Mouse (Mus musculus): Measurements from ENCODE around the gene Wdr91.

- TF ChIP-seq CTCF (IDR thresholded peaks at IDR 0.05) (peak; percentile 50), EP300 (IDR thresholded peaks at IDR 0.05) (no peak)
These were observed 4.6 kb downstream of the Wdr91 start for GRCm38 (mm10) chr6:34906125-34906524.
